Mouse (Mus musculus) natural killer cell, adult 2 months (primary cell): Measurements from ENCODE around the gene Ahsg.

Experiments
- DNase-seq, 2 experiments: peaks; one replicate each; pipeline ENCODE4 v3.0.0; 2022; ENCODE audit warnings: low spot score in 2 of 2

The Ahsg gene

GRCm38 (mm10) chr16:22886726-22887125 lies 4.4 kb upstream of the Ahsg start:
- no peak for DNase-seq

GRCm38 (mm10) chr16:22888835-22889234 lies 2.2 kb upstream of the Ahsg start:
- no peak for DNase-seq

GRCm38 (mm10) chr16:22889716-22890115 lies 1.4 kb upstream of the Ahsg start:
- DNase-seq: no peak

GRCm38 (mm10) chr16:22891733-22892154 lies 667 bp downstream of the Ahsg start:
- DNase-seq: no peak

GRCm38 (mm10) chr16:22894095-22894494 lies 3.0 kb downstream of the Ahsg start:
- DNase-seq: no peak

DNA sequence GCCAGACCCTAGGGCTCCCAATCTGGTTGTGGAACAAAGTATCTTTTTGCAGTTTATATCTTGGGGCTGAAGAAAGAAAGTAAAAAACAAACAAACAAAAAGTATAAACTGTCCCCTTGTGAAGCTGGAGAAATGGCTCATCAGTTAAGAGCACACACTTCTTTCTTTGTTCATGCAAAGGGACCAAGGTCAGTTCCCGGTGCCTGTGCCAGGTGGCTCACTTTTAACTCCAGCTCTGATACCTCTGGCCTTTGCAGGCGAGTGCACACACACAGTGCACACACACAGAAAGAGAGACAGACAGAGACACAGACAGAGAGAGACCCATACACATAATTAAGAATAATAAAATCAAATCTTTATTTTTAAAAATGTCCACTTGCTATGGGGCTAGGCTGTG lies 5.5 kb downstream of the Ahsg start:
- DNase-seq: no peak

- DNase-seq: no peak
These were observed 8.3 kb downstream of the Ahsg start for GRCm38 (mm10) chr16:22899346-22899745.

- DNase-seq: no peak
These were observed 8.9 kb downstream of the Ahsg start for GRCm38 (mm10) chr16:22899866-22900570.

- DNase-seq: no peak
These were observed 10.2 kb downstream of the Ahsg start for GRCm38 (mm10) chr16:22901326-22901725.

- DNase-seq: no peak
These were observed 18.2 kb downstream of the Ahsg start for GRCm38 (mm10) chr16:22909290-22909689.

GRCm38 (mm10) chr16:22911986-22912385 lies 20.9 kb downstream of the Ahsg start:
- DNase-seq: no peak

DNA sequence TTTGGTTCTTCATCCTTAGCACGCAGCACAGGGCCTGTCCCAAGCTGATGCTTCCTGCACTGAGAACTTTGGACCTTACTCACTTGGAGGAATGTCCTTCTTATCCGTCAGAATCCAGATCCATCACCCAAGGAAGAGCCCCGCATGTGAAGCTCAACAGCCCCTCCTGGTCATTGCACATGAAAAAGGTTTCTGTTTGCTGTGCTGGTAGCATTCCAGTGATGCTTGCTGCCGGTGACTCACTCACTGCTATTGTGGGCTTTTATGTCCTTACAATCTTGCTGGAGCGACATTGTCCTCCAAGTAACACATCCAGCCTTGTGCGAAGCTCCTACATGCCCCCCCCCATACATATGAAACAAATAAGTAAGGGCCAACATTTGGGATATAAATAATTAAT lies 21.8 kb downstream of the Ahsg start:
- no peak for DNase-seq

DNA sequence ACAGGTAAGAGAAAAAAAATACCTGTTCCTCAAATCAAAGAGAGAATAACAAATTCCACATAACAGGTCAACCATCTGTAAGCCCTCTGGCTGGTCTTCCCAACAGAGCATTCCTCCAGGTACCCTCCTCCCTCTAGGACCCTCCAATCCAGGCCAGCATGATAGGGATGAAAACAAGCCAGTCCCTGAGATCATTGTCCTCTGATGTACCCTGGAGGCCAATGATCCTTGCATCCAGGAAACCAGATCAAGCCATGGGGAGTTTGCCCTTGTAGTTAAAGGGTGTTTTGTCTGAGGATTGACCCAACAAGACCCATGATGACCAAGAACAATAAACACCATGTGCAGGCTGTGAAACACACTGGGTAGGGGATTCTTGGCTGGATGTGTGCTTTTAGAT lies 23.2 kb downstream of the Ahsg start:
- DNase-seq: no peak

DNA sequence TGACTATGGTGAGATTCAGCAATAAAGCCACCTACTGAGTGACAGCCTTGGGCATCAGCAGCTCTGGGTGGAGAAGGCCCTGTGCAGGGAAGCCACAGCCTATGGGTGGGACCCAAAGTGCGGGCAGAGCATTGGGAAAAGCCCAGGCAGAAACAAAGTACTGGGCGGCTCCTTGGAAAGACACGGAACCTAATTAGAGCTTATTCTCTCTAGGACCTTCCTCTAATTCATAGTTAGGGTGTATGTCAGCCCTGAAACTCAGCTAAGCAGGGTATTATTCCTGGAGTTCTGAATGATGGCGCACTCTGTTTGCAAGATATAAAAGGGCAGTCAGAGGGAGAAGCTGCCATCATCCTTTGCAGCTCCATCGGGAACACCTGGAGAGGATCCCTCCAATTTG lies 27.0 kb downstream of the Ahsg start, which contains the start of gene Fetub:
TSS of gene Fetub (plus strand) at position 301 of the 400 bp plus-strand sequence.
- no peak for DNase-seq

- no peak for DNase-seq
These were observed 27.7 kb downstream of the Ahsg start for GRCm38 (mm10) chr16:22918664-22919312.

- DNase-seq: no peak
These were observed 29.1 kb downstream of the Ahsg start for GRCm38 (mm10) chr16:22919971-22920854.

DNA sequence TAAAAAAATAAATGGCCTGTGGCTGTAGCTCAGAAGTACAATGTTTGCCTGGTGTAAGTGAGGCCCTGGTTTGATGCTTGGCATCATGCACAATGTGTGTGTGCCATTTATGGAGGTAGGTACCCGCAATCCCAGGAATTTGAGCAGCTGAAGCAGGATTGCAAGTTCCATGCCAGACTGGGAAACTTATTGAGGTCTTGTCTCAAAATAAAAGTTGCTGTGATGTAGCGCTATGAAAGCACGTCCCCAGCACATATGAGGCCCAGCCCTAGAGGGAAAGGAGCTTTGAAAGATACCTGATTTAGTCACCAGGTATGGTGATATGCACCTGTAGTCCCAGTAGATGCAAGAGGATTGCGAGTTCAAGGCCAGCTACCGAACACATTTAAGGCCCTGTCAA lies 30.7 kb downstream of the Ahsg start:
- no peak for DNase-seq

- DNase-seq: no peak
These were observed 31.4 kb downstream of the Ahsg start for GRCm38 (mm10) chr16:22922433-22922832.

DNA sequence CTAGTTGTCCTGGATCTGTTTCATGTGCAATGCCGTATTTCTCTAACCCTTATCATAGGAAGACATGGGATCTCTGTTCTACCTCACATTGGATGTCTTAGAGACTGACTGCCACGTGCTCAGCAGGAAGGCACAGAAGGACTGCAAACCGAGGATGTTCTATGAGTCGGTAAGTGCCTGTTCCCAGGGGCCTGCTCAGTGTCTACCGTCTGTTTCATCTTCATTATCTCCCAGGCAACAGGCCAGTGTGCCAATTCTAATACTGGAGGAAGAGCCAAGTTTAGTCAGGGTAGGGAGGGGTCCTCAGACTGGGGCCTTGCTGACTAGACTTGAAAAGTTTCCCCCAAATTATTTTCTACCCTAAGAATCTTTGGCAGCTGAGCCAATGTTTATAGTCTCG lies 38.5 kb downstream of the Ahsg start:
- no peak for DNase-seq

GRCm38 (mm10) chr16:22931431-22932200 lies 40.5 kb downstream of the Ahsg start:
- no peak for DNase-seq

DNA sequence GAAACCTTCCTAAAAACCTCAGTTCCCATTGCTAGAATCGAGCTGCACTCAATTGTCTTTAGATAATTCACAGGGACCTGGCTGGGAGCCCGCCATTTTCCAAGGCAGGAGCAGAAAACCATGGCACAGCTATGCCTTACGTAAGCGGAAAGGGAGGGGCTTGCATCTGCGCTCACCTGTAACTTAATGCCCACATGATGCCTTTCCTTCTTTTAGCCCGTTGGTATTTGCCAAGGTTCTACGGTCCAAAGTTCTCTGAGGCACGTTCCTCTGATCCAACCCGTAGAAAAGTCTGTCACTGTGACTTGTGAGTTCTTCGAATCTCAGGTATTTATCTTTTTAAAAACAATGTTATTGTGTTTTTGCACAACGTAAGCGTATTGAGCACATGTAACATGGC lies 46.6 kb downstream of the Ahsg start:
- no peak for DNase-seq

GRCm38 (mm10) chr16:22938541-22938940 lies 47.5 kb downstream of the Ahsg start:
- DNase-seq: no peak
